Mouse (Mus musculus) kidney, embryonic 16.5 days (tissue): Measurements from ENCODE around the gene Irgc1. TPM values are rescaled to one million over a fixed set of nuclear protein-coding genes. Genes with fewer than 3 reads are reported as not detected.
"Not testable (repeated sequence)": the region's sequence is repeated elsewhere in the genome, so short reads cannot be mapped to it uniquely, and the experiment has no call there.

ENCODE experiments used
- ATAC-seq: fragments of 200-750 bp; cut with Nextera tagmentation; 2 replicates; pipeline ENCODE4 v1.8.0; 2017; ENCODE audit warnings: moderate TSS enrichment; ENCODE audit not compliant: low FRiP score, low TSS enrichment
- H3K27ac ChIP-seq: fragments of 300-500 bp; sonication (generic); 2 replicates; pipeline ENCODE4 v1.5.1; 2014; ENCODE audit warnings: low read length
- H3K27me3 ChIP-seq: fragments of 300-500 bp; sonication (generic); 2 replicates; pipeline ENCODE4 v1.6.1; 2014; ENCODE audit warnings: low read length, control low read depth, mixed read lengths; ENCODE audit not compliant: insufficient read depth
- H3K36me3 ChIP-seq: fragments of 300-500 bp; sonication (generic); 2 replicates; pipeline ENCODE4 v1.6.1; 2014; ENCODE audit warnings: low read length, control low read depth, mixed read lengths; ENCODE audit not compliant: insufficient read depth
- H3K4me1 ChIP-seq: fragments of 300-500 bp; sonication (generic); 2 replicates; pipeline ENCODE4 v1.6.1; 2014; ENCODE audit warnings: low read length, control low read depth, mixed read lengths; ENCODE audit not compliant: insufficient read depth
- H3K4me2 ChIP-seq: fragments of 300-500 bp; sonication (generic); replicated peaks from 2 replicates; pipeline ENCODE4 v1.6.1; 2014; ENCODE audit warnings: low read depth, low read length
- H3K4me3 ChIP-seq: fragments of 300-500 bp; sonication (generic); 2 replicates; pipeline ENCODE4 v1.5.1; 2014; ENCODE audit warnings: mild to moderate bottlenecking, low read length
- H3K9ac ChIP-seq: fragments of 300-500 bp; sonication (generic); replicated peaks from 2 replicates; pipeline ENCODE4 v1.6.1; 2014; ENCODE audit warnings: low read length
- H3K9me3 ChIP-seq: fragments of 300-500 bp; sonication (generic); 2 replicates; pipeline ENCODE4 v1.6.1; 2016; ENCODE audit warnings: low read length, control low read depth
- WGBS: fragments of 180-500 bp; shearing (Covaris S2); extraction: QIAGEN DNeasy Blood & Tissue Kit; methylation state at CpG from one replicate; pipeline ENCODE4 v1.1.7; 2014; 5-methylcytosine and 5-hydroxymethylcytosine counted together
- polyA plus RNA-seq: library from polyadenylated mRNA; unstranded; fragments of >200 nt; fragmentation: Nextera tagmentation; extraction: Ambion mirVana; gene quantifications from 2 replicates; pipeline ENCODE4 v1.2.1, GENCODE M21; 2015

Irgc1 gene
- polyA plus RNA-seq, 1 experiment from 2014 or later: not detected

DNA sequence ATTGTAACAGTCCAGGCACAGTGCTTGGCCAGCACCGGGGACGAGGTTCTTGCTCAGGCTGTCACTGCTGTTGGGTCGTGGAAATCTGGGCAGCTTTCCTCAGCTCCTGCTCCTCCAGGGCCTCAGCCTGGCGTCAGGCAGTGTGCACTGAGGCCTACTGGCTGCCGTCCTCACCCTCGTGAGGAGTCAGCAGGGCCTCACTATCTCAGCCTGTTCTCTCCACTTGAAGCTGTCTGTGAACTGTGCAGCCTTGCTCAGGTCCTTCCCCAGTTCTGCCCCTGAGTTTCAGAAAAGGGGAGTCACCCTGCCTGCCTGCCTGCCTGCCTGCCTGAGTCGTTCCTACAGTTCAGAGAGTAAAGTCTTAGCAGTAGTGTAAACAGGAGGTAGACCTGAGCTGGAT, 36.8 kb downstream of the Irgc1 start:
- Histone ChIP-seq H3K4me2 (no peak overlapping the region), H3K9ac (no peak overlapping the region), H3K9me3 (no peaks in the 10 kb centered on the region), H3K4me1 (no peaks in the 10 kb centered on the region), H3K36me3 (peaks cover 24% of the 10 kb centered on the region), H3K27me3 (no peaks in the 10 kb centered on the region), H3K4me3 (no peak overlapping the region), H3K27ac (no peak overlapping the region)
- WGBS: 73% methylated on average over 7 of the region's 7 CpGs
- no peak for ATAC-seq

DNA sequence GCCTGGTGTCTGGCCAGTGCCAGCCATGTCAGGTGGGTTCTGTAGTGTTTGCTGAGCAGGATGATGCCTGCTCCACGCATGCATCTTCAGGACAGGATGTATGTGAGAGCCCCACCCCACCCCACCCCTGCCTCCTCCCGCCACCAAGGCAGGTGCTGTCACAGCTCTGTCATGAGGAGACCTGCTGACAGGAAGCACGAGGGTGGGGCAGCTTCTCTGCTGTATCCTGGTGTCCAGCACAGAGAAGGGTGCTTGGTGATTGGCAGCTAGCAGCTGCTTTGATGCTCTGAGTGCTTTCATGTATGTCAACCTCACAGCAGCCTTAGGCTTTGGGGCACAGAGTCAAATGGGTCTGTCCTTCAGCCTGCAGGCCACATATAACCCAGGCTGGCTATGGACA, 38.5 kb downstream of the Irgc1 start:
- Histone ChIP-seq H3K9me3 (no peaks in the 10 kb centered on the region), H3K27ac (no peak overlapping the region), H3K36me3 (peaks cover 24% of the 10 kb centered on the region), H3K27me3 (no peaks in the 10 kb centered on the region), H3K4me1 (no peaks in the 10 kb centered on the region), H3K4me2 (no peak overlapping the region), H3K9ac (no peak overlapping the region), H3K4me3 (no peak overlapping the region)
- 83% methylated on average over 3 of the region's 3 CpGs for WGBS
- ATAC-seq: no peak

DNA sequence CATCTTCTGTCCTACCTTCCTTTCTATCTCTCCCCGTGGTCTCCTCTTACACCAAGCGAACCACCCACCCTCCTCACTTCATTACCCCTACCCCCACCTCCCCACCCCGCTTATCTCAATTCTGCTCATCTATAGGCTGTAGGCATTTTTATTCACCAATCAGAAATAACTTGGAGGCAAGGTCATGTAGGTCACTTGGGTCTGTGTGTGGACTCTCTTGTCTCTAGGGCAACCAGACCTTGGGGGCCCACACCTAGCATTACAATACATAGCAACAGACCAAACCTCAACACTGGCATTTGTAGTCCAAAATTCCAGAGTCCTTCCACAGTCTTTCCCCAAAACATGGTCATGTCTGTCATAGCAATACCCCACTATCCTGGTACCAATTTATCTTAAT, 41.3 kb downstream of the Irgc1 start:
- Histone ChIP-seq H3K9ac (no peak overlapping the region), H3K36me3 (peaks cover 19% of the 10 kb centered on the region), H3K9me3 (no peaks in the 10 kb centered on the region), H3K27ac (no peak overlapping the region), H3K4me1 (no peaks in the 10 kb centered on the region), H3K4me3 (no peak overlapping the region), H3K27me3 (no peaks in the 10 kb centered on the region), H3K4me2 (no peak overlapping the region)
- ATAC-seq: no peak
- WGBS: 74% methylated on average over 3 of the region's 3 CpGs

DNA sequence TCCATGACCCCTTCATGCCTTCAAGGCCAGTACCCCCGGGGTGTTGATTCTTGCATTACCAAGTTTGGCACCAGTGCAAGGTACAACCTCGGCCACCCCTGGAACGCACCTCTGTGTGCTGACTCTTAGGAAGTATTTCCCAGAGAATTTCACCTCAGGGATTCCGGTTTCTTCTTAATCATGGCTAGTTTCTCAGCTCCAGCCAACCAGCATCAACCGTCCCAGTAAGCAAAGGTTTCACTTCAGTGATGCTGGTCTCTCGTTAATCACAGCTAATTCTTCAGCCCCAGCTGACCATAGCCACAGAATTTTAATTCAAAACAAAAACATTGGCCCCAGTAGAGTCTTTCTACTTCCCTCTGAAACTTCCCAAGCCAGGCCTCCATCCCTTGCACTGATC, 42.0 kb downstream of the Irgc1 start:
- H3K9me3 ChIP-seq: no peaks in the 10 kb centered on the region
- no peaks in the 10 kb centered on the region for H3K27me3 ChIP-seq
- no peak overlapping the region for H3K27ac ChIP-seq

DNA sequence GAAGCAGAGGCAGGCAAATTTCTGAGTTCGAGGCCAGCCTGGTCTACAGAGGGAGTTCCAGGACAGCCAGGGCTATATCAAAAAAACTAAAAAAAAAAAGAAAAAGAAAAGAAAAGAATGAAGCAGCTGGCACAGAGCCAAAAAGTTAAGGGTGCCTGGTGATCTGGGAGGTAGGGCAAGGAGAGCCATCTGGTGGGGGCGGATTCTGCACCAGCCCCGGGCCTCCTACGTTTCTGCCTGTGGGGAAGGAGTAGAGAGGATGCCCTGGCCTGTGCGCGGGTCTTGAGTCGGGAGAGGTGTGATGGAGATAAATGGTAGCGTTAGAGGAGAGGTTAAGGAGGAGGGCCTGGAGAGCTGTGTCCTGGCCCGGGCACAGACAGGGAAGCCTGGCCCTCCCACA, 43.9 kb downstream of the Irgc1 start:
- no peak overlapping the region for H3K4me3 ChIP-seq
- H3K4me1 ChIP-seq: no peaks in the 10 kb centered on the region
- no peaks in the 10 kb centered on the region for H3K9me3 ChIP-seq
- no peak overlapping the region for H3K4me2 ChIP-seq
- ATAC-seq: no peak
- WGBS: 73% methylated on average over 9 of the region's 9 CpGs
- no peak overlapping the region for H3K9ac ChIP-seq
- no peak overlapping the region for H3K27ac ChIP-seq
- H3K27me3 ChIP-seq: no peaks in the 10 kb centered on the region
- H3K36me3 ChIP-seq: peaks cover 32% of the 10 kb centered on the region

More for the DNA sequence above, 42.0 kb downstream of the Irgc1 start:
- H3K4me2 ChIP-seq: no peak overlapping the region
- no peak overlapping the region for H3K9ac ChIP-seq
- ATAC-seq: no peak
- H3K4me3 ChIP-seq: no peak overlapping the region
- H3K36me3 ChIP-seq: peaks cover 23% of the 10 kb centered on the region
- no peaks in the 10 kb centered on the region for H3K4me1 ChIP-seq
- 78% methylated on average over 6 of the region's 6 CpGs for WGBS

DNA sequence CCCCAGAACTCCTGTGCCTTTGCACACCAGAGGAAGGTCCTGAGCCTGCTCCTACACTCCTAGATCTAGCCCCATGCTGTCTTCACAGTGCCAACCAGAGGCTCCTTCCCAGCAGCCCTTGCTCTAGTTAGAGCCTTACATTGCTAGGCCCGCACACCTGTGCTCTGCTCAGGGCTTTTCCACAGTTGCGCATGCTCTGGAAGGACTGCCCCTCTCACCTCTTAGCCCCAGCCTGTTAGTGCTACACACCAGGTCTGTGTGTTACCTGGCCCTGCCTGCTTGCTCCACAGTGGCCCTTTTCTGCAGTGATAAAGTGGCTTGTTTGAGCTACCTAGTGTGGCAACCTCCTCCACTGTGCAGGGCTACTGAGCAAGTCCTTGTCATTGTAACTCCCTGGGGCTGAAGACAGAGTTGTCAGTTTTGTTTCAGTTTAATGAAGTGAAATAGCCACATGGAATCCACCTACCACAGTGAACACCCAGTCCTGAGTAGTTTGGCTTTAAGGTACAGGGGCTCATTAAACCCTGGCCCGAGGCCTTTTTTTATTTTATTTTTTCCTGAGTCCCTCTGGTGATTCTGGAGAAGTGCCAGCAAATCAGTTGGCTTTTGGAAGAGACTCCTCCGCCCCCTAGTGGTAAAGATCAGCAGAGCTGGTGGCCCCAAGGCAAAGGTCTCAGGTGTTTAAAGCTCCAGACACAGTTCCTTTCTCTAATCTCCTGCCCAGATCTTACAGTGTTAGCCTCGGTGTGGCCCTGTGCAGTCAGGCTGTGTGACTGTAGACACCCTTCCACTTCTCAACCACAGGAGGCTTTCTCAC, 45.4 kb downstream of the Irgc1 start:
- Histone ChIP-seq H3K4me2 (no peak overlapping the region), H3K36me3 (peaks cover 40% of the 10 kb centered on the region), H3K4me3 (no peak overlapping the region), H3K9me3 (peaks cover 7% of the 10 kb centered on the region; the same call in 1 of the 2 replicates), H3K4me1 (no peaks in the 10 kb centered on the region), H3K9ac (peak overlapping the region; percentile 2; the same call in 1 of the 2 replicates), H3K27me3 (no peaks in the 10 kb centered on the region), H3K27ac (peak overlapping the region; percentile 1; the same call in 1 of the 2 replicates)
- WGBS: 43% methylated on average over 5 of the region's 5 CpGs
- peak; percentile 63 for ATAC-seq

DNA sequence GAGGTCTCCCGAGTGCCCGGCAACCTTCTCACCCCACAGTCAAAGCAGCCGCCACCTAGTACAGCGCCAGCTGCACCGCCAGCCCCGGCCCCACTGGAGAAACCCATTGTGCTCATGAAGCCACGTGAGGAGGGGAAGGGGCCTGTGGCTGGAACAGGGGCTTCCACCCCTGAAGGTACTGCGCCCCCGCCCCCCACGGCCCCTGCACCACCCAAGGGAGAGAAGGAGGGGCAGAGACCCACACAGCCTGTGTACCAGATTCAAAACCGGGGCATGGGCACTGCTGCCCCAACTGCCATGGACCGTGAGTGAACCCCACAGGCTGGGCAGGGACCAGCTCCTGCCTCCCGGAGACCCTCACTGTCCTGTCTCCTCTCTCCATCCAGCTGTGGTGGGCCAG, 46.4 kb downstream of the Irgc1 start:
- no peak overlapping the region for H3K4me2 ChIP-seq
- H3K27me3 ChIP-seq: no peaks in the 10 kb centered on the region
- H3K27ac ChIP-seq: no peak overlapping the region
- peaks cover 40% of the 10 kb centered on the region for H3K36me3 ChIP-seq
- H3K9ac ChIP-seq: no peak overlapping the region
- no peak for ATAC-seq
- H3K4me3 ChIP-seq: no peak overlapping the region
- 89% methylated on average over 13 of the region's 13 CpGs for WGBS
- peaks cover 7% of the 10 kb centered on the region for H3K4me1 ChIP-seq
- H3K9me3 ChIP-seq: peaks cover 7% of the 10 kb centered on the region; the same call in 1 of the 2 replicates

DNA sequence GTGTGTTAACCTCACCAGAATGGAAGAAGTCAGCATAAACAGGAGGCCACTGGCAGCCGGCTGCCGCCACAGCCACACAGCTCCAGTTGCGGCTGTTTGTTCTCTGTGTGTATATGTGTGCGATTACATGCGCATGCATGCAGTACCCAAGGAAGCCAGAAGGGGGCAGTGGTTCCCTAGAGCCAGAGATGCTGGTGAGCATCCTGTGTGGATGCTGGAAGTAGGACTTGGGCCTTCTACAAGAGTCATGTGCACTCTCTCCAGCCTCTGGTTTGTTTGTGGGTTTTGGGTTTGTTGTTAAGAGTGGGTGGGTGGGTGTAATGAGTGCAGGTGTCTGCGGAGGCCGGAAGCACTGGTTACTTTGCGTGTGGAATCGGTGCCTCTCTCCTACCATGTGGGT, 49.2 kb downstream of the Irgc1 start:
- peaks cover 7% of the 10 kb centered on the region; the same call in 1 of the 2 replicates for H3K9me3 ChIP-seq
- H3K4me3 ChIP-seq: no peak overlapping the region
- H3K9ac ChIP-seq: no peak overlapping the region
- no peak overlapping the region for H3K27ac ChIP-seq
- peaks cover 11% of the 10 kb centered on the region for H3K4me1 ChIP-seq
- no peak overlapping the region for H3K4me2 ChIP-seq
- no peak for ATAC-seq
- WGBS: 97% methylated on average over 9 of the region's 9 CpGs
- peaks cover 40% of the 10 kb centered on the region for H3K36me3 ChIP-seq
- H3K27me3 ChIP-seq: no peaks in the 10 kb centered on the region

DNA sequence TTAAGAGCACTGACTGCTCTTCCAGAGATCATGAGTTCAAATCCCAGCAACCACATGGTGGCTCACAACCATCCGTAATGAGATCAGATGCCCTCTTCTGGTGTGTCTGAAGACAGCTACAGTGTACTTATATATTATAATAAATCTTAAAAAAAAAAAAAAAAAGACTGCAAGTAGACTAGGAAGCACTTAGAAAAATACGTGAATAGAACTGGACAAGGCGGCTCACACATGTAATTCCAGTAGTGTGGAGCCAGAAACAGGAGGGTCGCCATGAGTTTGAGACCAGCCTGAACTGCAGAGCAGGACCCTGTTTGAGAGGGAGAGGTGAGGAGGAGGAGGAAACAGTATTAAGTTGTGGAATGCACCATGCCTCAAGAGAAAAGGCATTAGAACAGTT, 51.6 kb downstream of the Irgc1 start:
- not testable (repeated sequence) for H3K9me3 ChIP-seq, H3K27ac ChIP-seq, H3K27me3 ChIP-seq, H3K4me3 ChIP-seq, ATAC-seq, H3K9ac ChIP-seq
- Histone ChIP-seq H3K4me1 (peaks cover 11% of the 10 kb centered on the region), H3K36me3 (peaks cover 30% of the 10 kb centered on the region), H3K4me2 (peak overlapping the region; percentile 58)
- 86% methylated on average over 4 of the region's 4 CpGs for WGBS

DNA sequence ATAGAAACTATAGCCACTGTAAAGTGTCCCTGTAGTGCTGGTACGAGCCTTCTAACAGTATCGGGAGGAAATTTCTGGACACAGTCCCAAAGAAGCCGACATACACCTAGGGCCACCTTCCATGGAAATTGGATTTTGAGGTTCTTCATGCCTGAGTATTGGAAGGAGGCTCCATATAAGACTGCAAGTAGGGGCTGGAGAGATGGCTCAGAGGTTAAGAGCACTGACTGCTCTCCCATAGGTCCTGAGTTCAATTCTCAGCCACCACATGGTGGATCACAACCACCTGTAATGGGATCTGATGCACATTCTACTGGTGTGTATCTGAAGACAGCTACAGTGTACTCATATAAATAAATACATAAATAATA, 52.0 kb downstream of the Irgc1 start:
- peak overlapping the region; percentile 58 for H3K4me2 ChIP-seq
- H3K9ac ChIP-seq: peak overlapping the region; percentile 67; the same call in 1 of the 2 replicates
- H3K4me1 ChIP-seq: peaks cover 14% of the 10 kb centered on the region
- WGBS: 15% methylated on average over 3 of the region's 3 CpGs
- ATAC-seq: peak; percentile 9; the same call in 1 of the 2 replicates
- no peaks in the 10 kb centered on the region for H3K27me3 ChIP-seq
- peaks cover 25% of the 10 kb centered on the region for H3K36me3 ChIP-seq
- H3K27ac ChIP-seq: peak overlapping the region; percentile 96
- H3K4me3 ChIP-seq: peak overlapping the region; percentile 53
- H3K9me3 ChIP-seq: peaks cover 7% of the 10 kb centered on the region; the same call in 1 of the 2 replicates
